Mouse (Mus musculus) embryonic fibroblast, embryonic 13.5 days (primary cell): Measurements from ENCODE around the gene Elmod1.

ENCODE experiments used
- CTCF ChIP-seq: IDR thresholded peaks from 2 replicates; pipeline ENCODE4 v1.5.1; 2011; ENCODE audit warnings: mild to moderate bottlenecking, control low read depth, low read length, moderate library complexity, borderline replicate concordance; ENCODE audit not compliant: insufficient read depth
- POLR2A ChIP-seq: IDR thresholded peaks from 2 replicates; pipeline ENCODE4 v1.6.1; 2011; ENCODE audit warnings: low read depth, mild to moderate bottlenecking, control low read depth, low read length, moderate library complexity

GRCm38 (mm10) chr9:53905418-53905817 lies 69.7 kb downstream of the Elmod1 start:
- TF ChIP-seq POLR2A (no peak), CTCF (no peak)
